Mouse (Mus musculus) NIH3T3 (cell line): ENCODE data around the gene Lipo4.
"Not testable (repeated sequence)": the region's sequence is repeated elsewhere in the genome, so short reads cannot be mapped to it uniquely, and the experiment has no call there.

Experiments used
- DNase-seq: peaks from one replicate; pipeline ENCODE4 v3.0.0-alpha.2; 2012; ENCODE audit warnings: low read depth

The Lipo4 gene

DNA sequence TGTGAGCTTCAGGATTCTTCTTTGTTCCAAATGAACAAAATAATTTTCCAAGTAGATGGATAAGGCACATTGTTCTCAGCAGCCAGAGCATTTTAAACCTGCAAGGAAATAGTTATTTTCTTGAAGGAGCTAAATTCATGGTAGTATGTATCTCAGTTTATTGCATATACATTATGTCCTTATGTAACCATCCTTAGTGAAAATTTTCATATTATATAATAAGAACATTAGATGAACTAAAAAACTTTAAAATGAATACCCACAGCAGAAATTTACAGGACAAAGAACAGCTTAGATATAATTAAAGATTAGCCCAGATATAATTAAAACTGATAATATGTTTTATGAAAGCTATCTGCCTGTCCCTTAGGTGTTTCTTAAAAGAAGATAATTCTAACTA lies at the start of gene Lipo4:
Lipo4 (minus strand) TSS at position 101 of the 400 bp plus-strand sequence.
- DNase-seq, result no peak

DNA sequence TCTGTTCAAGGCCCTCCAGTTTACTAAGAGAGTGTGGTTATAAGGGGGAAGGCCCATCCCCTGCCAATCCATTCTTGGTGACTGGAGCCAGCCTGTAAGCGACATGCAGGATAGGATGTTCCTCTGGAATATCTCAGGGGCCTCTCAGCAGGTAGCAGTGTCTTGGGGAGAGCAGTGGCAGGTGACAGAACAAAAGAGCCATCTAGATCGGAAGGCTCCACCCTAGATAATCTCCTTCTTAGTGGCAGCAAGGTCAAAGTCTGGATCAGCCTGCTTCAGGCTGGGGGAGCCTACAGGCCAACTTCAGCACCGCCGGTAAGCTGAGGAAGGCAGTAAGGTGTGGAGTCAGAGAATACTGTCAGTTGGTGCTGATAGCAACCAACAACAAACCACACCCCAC lies 61.2 kb downstream of the Lipo4 start:
- not testable (repeated sequence) for DNase-seq

DNA sequence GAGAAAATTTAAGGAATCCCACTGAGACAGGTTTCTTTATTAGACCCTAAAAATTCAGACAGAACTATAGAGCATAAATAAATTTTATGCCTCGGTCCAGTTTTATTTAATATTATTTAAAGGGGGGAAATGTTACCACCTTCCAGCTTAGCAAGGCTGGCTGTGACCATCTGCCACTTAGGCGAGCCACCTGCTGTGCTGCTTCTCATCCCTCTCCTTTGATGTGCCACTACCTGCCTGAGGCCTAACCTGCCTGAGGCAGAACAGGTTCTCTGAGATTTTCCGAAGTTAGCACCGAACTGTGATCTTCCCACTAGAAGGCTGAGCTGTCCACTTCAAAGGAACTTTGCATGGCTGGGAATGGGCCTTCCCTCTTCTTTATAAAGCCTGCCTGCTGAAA lies 63.9 kb downstream of the Lipo4 start:
- no peak for DNase-seq
